Mouse (Mus musculus): ENCODE results near the gene Catsper1. TPM values are rescaled to one million over a fixed set of nuclear protein-coding genes. Genes with fewer than 3 reads are reported as not detected.

Catsper1 gene
- not detected in 2 replicates for total RNA-seq (2015)
- not detected in 2 replicates for total RNA-seq (2017)

DNA sequence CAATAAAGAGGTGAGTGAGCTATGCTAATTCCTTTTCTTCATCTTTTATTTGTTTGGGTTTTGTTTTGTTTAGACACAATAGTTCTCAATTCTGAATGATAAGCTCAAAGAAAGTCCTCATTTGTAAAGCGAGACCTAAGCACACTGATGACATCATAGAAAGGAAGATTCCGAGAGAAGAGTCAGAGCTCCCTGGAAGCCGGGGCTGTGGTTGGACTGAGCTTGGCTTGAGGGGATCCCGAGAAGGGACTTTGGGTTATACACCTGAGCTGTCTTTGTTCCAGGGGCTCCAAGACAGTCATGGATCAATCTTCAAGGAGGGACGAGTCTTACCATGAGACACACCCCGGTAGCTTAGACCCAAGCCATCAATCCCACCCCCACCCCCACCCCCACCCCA, at the start of gene Catsper1:
Catsper1 (plus strand) TSS at position 301 of the 400 bp plus-strand sequence.
- ATAC-seq (ENCODE audit: poor library complexity, severe bottlenecking): no peak

DNA sequence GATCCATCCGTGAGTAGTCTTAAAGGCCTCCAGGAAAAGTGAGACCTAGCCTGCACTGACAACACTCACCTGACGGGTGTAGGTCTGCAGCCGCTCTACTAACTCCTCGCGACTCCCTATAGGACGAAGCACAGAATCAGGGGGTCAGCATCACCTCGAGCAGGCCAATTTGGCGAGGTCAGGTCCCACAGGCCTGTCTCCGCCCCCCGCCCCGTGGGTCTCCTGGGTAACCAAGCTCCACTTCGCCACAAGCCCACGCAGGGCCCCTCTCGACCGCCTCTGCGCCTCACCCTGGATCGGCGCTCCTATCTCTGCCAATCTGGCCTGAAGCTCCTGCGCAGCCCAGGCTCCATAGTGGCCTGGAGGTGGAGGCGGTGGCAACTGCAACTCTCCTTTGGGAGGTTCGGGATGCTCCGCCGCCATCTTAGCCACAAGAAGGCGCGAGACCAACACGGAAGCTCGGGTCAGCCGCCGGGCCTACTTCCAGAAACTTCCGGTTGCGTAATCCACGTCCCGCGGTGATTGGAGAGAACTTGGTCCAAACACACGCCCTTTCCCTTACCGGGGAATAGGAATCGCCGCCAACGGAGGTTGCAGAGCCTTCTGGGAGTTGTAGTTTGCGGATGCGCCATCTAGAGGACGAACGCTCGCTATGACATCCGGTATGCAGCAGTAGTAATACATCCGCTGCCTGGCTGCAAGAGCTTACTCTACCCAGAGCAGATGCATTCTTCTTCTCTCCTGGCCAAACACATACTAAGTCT, 40.4 kb upstream of the Catsper1 start, which contains the start of gene Sf3b2:
Sf3b2 (minus strand) TSS at position 484 of the 764 bp plus-strand sequence.
- peak; percentile 98 for ATAC-seq (ENCODE audit: poor library complexity, severe bottlenecking)

DNA sequence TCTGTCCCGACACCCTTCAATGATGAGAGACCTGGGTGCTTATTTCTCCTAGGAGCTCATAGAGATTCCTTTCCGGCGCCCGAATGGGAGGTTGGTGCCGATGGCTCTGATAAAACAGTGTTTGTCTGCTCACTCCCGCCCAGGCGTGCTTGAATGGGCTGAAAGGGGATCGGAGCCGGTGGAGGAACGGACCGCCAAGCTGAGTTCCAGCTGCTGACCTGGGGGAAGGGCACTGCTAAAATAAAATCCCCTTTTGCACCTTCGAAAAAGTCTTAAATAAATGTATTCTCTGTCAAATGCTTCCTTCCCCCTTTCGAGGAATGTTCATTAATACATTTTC, 39.8 kb upstream of the Catsper1 start:
- ATAC-seq (ENCODE audit: poor library complexity, severe bottlenecking): peak; percentile 7; the same call in 1 of the 2 replicates

DNA sequence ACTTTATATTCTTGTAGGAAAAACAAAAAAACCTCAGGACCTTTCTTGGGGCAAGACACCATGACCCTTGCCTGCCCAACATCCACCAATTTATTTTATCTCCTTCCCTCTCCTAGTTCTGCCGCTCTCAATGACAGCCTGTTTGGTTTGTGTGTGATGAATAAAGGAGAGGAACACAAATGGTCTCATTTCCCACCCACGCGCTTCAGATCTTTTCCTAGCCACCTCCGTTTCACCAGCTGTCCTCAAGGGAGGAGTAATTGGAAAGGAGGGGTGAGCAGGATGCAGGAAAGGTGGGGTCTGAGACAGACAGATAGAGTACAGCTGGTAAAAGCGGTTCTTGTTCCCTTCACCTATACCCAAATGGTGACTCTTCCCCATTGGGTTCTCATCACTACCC, 38.9 kb upstream of the Catsper1 start:
- no peak for ATAC-seq (ENCODE audit: poor library complexity, severe bottlenecking)

DNA sequence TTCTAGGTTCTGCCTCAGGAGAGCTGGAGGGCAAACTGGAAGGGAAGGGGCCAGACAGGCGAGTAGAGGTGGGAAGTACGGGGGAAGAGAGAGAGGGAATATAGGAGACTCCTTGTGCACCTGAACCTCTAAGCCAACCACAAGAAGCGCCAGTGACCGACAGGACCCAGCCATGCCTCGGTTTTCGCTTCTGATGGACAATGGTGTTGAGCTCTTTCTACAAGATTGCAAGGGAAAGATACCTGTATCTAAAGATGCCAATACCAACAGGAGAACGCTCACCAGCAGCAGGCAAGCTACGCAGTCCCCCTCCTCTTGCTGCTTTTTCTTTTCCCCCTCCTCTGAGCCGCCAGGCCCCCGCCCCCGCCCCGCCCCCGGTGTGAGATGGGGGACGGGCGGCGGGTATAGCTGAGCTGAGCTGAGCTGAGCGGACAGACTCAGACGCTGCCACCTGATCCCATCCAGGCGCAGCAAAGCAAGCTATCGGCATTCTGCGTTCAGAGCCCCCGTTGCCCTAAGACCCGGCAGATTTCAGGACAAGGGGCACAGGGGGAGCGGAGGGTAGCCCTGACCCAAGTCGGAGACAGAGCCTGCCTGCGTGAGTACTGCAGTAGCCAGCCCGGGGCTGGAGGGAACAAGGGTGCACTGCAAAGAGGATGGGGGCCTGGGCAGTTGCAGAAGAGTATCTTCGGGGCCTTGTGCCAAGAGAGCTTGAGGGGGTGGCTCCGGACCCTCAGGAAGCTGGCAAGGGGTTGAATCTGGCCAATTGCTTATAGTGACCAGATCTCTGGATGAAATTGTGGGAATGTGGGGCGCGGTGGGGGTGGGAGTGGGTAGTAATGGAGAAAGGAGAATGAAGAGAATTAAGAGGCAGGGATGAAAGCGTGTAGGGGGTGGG, 37.4 kb upstream of the Catsper1 start, which contains the start of gene Gal3st3:
Gal3st3 (plus strand) TSS at position 429 of the 898 bp plus-strand sequence.
- ATAC-seq (ENCODE audit: poor library complexity, severe bottlenecking): no peak

DNA sequence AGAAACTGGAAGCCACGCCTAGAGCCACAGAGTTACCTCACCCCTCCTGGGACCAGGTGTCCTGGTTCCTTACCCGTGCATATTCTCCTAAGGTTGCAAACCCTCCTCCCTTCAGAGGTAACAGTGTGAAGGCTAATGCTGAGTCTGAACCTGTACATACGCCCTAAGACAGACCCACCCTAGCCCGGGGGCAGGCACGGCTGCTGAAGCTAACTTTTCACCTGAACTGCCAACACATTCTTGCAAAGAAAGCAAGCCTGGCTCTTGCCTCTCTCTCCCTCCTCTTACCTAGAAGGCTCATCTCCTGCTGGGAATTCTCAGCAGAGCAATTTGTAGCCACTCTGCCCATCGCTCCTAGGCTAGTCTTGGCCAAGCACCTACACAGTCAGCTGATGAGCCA, 35.0 kb upstream of the Catsper1 start:
- ATAC-seq (ENCODE audit: poor library complexity, severe bottlenecking): no peak

DNA sequence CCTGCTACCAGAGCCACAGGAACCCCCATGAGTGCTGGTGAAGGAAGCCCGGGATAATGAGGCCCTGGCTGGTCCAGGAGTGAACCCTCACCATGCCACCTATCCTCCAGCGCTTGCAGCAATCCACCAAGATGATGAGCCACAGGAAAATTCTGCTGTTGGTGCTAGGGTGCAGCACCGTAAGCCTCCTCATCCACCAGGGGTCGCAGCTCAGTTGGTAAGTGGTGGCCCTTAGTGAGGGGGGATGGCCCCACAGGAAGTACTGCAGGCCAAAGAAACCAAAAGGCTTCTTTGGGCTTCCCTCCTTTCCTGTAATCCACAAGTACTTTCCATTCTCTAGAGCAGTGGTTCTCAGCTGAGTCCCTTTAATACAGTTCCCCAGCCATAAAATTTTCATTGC, 33.1 kb upstream of the Catsper1 start:
- ATAC-seq (ENCODE audit: poor library complexity, severe bottlenecking): peak; percentile 49

DNA sequence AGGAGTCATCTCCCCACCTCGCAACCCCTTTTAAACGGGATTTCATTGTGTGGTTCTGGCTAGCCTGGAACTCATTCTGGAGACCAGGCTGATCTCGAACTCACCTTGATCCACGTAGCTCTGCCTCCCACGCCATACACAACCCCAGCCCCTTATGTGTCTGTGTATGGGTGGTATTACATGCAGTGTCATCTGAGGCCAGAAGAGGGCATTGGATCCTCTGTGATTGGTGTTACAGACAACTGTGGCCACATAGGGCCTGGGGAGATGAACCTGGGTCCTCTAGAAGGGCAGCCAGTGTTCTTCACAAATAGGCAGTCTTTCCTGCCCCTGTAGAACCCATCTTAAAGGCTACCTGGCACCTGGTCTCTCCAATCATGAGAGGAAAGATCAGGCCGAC, 29.3 kb upstream of the Catsper1 start:
- no peak for ATAC-seq (ENCODE audit: poor library complexity, severe bottlenecking)

DNA sequence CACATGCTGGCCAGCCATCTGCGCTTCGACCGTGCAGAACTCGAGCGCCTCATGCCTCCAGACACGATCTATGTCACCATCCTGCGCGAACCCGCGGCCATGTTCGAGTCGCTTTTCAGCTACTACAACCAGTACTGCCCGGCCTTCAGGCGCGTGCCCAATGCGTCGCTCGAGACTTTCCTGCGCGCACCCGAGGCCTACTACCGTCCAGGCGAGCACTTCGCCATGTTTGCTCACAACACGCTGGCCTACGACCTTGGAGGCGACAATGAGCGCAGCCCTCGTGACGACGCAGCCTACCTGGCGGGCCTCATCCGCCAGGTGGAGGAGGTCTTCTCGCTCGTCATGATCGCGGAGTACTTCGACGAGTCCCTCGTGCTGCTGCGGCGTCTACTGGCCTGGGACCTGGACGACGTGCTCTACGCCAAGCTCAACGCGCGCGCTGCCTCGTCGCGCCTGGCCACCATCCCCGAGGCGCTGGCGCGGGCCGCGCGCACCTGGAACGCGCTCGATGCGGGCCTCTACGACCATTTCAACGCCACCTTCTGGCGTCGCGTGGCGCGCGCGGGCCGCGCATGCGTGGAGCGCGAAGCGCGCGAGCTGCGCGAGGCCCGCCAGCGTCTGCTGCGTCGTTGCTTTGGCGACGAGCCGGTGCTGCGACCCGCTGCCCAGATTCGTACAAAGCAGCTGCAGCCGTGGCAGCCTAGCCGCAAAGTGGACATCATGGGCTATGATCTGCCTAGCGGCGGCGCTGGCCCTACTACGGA, 28.4 kb upstream of the Catsper1 start:
- ATAC-seq (ENCODE audit: poor library complexity, severe bottlenecking): no peak

DNA sequence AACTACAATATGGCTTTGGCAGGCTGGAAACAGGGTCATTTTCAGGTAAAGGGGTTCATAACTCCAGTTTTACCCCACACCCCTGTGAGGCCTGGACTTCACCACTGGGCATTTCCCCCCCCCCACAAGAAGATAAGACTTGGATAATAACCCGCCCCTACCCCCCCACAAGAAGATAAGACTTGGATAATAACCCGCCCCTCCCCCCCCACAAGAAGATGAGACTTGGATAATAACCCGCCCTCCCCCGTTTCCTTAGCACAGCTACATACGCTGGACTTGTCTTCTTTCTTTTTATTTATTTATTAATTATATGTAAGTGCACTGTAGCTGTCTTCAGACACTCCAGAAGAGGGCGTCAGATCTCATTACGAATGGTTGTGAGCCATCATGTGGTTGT, 26.5 kb upstream of the Catsper1 start:
- ATAC-seq (ENCODE audit: poor library complexity, severe bottlenecking): no peak

DNA sequence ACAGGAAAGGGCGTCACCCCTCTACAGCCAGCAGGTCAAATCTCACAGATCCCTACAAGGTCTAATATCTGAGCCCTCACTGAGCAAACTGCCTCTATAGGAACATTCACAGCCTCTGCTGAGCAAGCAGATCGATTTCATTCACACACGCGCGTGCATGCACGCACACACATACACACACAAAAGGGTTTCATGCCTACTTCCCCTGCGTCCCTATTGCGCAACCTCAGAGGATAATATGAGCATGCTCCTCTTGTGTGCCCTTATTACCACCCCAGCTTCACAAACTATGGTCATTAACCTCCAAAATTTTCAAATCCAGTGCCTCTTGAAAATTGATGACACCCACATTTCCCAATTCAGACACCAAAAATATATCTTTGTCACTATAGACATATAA, 22.4 kb upstream of the Catsper1 start:
- ATAC-seq (ENCODE audit: poor library complexity, severe bottlenecking): no peak

DNA sequence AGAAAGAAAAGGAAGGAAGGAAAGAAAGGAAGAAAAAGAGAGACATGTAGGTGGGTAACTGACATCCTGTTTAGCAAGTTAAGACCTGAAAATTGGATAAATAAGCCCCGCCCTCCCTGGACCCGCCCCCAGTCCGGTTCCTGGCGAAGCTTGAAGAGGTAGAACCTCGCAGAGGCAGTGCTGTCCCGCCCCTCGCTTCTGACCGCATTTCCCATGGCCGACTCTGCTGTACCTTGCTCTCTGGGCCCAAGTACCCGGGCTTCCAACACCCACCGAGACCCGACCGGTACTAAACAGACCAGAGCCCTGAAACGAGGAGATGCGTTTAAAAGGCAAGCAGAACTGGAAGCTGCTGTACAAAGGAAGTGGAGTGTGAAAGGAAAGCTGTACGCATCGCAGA, 11.7 kb upstream of the Catsper1 start:
- no peak for ATAC-seq (ENCODE audit: poor library complexity, severe bottlenecking)

DNA sequence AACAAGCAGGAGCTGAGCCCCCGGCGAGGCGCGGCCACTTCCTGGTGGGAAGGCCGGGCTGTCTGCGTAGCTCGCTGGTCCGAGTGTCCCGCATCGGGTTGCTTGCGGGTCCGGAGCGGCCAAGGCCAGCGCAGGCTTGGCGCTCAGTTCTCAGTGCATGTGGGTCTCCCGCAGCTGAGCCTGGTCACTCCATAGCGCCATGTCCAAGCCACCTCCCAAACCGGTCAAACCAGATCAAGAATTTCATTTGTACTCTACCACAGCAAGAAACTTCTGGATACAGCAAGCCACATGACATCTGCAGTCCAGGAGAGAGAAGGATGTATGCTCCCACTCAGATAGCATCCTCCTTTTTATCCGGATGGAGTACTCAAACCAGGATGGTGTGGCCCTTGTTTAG, 7.6 kb upstream of the Catsper1 start:
- no peak for ATAC-seq (ENCODE audit: poor library complexity, severe bottlenecking)

DNA sequence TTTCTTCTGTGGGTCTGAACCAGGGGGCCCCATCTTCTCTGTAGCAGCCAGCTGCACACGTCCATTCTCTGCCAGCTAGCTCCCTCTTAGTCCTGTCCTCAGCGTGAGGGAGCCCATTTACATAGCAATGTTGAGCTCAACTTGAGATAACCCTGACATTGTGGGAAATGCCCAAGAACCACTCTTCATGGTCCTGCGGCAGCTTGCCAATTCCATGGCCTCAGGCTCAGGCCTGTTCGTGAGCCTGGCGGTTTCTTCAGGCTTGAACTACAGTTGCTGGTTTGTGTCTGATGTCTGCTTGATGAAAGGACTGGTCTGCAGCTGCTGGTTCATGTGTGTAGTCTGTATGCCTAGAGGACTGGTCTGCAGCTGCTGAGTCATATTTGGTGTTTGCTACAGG, 800 bp upstream of the Catsper1 start:
- no peak for ATAC-seq (ENCODE audit: poor library complexity, severe bottlenecking)

DNA sequence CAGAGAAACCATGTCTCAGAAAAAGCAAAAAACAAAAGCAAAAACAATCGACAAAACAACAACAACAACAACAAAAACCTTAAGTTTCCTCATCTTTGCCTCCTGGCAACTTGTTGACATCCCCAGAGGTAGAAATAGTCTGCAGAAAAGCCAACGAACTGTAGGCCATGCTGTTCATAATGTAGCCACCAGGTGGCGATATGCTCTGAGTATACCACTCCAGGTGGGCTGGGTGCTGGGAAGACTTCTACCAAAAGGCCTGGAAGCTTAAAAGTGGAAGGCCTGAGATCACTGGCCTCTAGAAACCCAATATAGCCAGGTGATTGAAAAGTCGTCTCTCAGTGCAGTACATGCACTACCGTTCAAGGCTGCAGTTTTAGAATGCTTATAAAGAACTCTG, 2.4 kb downstream of the Catsper1 start:
- ATAC-seq (ENCODE audit: poor library complexity, severe bottlenecking): peak; percentile 67

DNA sequence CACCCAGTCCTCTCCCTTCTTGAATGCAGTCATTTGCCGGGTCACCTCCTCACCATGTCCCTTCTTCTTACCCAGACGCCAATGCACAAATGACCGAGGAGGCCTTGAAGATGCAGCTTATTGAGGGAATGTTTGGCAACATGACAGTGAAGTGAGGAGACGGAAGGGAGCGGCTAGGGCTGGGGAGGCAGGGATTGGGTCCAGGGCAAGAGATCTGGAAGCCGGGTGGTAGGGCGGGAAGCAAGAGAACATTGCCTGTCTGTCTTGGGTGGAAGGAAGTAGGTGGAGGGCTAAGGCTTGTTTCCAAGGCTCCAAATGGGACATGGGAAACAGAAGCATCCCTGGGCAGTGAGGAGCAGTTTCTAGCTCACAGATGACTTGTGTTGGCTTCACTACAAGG, 5.8 kb downstream of the Catsper1 start:
- ATAC-seq (ENCODE audit: poor library complexity, severe bottlenecking): no peak

DNA sequence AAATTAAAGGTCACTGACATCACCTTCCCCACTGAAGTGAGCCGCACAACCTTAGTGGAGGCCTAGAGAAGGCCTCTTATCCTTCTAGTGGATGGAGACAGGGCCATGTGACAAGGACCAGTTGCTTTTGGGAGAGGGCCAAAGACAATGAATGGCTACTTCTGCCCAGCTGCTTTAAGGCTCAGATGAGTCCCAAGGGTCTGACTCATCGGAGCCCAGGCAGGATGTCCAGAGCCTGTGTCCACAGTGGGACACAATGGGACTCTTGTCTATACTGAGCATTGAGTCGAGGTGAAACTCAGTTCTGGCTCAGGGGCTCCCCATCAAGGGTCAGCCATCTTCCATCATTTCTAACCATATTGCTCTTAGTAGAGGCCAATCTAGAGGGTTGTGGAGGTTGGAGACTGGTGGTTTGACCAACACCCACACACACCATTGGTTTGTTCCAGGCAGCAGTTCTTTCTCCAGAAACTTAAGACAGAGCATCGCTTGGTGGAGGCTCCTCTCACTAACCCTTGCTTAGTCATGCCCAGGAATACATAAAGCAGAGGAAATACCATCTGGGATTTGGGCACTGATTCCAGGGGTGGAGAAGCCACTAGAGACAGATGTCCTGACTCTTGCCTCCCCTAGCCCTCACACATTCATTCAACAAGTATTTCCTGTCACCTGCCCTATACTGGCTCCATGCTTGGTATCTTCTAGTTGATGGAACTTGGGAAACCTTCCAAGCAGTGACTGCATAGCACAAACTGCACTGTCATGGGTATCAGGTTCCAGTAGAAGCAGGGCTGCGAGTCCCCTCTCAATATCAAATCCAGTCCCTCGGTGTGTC, 10.0 kb downstream of the Catsper1 start:
- ATAC-seq (ENCODE audit: poor library complexity, severe bottlenecking): no peak

DNA sequence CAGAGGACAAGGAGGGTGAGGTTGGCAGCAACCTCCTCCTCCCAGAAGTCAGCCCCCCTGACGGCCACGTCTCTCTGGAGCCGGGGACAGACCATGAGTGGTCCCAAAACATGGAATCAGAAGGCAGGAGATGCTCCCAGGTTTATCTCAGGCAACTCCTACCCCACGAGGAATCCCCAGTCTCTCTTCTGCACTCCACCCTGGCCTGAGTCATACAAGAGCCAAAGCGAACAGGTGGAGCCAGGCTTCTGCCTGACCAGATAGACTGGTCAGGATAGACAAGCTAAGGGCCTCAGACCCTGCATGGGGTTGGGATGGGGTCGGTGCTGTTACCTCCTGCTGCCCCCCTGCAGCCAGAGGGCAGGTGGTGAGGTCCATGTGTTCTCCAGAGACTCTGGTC, 12.5 kb downstream of the Catsper1 start:
- ATAC-seq (ENCODE audit: poor library complexity, severe bottlenecking): no peak

DNA sequence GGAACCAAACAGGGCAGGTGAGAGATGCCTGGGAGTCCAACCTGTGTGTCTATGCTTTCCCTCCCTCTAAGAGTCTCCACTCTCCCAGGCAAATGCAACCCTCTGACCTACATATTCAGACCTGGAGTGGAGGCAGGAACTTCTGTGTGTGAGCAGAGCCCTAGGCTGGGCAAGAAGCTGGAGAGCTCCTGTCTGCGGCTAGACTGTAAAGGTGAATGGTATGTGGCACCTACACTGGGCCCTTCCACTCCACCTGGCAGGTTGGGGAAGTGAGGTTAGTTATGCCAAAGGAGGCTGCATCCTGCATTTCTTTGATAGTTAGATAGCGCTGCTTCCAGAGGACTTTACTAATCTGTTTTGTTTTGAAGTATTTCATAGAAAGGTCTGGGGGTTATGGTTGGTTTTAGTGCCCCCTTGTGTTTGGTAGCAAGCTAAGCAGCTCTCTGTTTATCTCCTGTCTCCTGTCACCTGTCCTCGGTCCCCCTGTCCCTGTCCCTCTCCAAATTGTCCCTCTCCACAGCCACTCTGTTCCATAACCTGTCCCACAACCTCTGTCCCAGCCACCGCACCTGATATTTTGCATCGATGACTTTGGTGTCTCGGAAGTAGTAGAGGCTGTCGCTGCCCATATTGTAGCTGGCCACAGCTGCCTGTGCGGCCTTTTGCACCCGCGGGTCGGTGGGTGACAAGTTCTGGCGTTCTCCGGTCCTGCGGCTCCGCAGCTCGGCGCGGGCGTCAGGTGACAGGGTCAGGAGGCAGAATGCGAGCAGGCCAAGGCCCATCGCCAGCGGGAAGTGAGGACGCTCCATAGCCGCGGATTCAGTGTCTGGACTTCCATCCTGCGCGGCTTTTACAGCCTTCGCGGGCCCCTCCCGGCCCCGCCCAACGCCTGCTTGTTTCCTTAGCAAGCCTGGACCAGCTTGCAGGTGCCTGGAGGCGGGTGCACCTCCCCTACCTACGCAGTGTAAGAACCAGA, 13.3 kb downstream of the Catsper1 start:
- peak; percentile 30; the same call in 1 of the 2 replicates for ATAC-seq (ENCODE audit: poor library complexity, severe bottlenecking)

Data from megakaryocyte, adult 5-6 weeks (primary cell).